Mouse (Mus musculus) kidney, adult 8-10 months (tissue): ENCODE measurements around the gene Tekt2.
A peak's percentile ranks its signal among the peaks of the same experiment; 100 is the strongest.

Experiments used
- DNase-seq, 2 experiments: peaks; one replicate each; pipeline ENCODE4 v3.0.0; 2022

Gene Tekt2

DNA sequence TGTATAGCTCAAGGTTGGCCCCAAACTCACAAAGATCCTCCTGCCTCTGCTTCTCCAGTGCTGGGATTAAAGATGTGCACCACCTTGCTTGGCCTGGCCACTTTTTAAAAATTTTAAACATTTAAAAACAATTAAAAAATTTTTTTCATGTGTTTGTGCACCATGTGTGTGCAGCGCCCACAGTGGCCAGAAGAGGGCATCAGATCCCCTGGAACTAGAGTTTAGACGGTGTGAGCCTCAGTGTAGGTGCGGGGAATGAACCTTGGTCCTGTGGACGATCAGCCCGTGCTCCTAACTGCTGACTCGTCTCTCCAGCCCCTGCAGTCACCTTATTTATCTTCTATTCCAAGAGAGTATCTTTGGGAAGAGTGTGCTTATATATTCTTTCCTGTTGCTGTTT, 19.4 kb downstream of the Tekt2 start:
- no peak for DNase-seq

DNA sequence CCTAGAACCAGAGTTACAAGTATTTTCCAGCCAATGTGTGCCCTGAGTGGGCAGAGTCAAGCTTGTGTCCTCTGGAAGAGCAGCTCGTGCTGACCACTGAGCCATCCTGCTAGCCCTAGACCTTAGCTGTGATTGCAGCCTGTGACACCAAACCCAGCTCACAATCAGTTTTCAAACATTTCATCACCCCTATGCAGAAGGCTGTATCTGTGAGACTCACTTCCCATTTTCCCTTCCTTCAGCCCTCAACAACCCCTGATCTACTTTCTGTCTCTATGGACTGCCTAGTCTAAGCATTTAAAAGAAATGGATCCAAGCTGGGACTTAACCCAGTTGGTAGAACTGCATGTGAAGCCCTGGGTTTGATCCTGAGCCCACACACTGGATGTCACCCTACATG, 20.1 kb downstream of the Tekt2 start:
- DNase-seq, result no peak

DNA sequence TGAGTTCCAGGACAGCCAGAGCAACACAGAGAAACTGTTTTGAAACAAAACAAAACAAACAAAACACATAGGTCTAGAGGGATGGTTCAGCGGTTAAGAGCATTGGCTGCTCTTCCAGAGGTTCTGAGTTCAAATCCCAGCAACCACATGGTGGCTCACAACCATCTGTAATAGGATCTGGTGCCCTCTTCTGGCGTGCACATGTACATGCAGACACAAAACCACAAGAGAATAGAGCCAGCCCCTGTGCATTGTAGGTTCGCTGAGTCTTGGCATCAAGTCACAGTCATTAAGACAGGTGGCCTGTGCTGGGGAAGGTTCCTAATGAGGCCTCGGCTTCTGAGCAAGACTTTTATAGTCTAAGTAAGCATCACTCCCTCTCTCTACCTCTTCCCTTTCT, 21.6 kb downstream of the Tekt2 start:
- no peak for DNase-seq

DNA sequence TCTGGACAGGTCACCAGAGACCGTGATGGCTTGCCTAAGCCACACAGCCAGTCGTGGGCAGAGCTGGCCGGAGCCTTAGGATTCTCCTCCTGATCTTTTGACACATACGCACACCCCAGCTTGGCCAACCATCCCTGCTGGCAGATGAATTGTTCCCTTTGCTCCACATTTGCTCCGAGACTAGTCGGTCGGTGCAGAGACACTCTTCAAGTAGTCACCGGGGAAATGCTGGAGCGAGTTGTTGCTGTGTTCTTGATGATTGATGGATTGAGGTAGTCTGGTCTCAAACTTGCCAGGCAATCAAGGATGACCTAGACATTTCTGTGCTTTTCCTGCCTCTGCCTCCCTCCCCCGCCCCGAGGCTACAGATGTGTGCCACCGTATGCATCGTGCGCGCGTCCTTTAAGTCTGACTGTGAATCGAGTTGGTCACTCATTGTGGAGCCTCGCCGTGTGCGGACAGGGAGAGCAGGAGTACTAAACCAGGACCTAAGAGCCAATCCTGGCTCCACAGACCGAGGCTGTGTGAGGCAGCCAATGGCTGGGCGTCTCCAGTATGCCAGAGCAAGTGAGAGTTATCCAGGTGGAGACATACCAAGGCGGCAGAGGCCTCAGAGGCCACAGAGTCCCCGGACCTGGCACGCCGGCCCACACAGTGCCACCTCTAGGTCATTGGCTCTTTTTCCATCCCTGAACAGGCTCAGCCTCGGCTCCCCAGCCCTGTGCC, 23.7 kb downstream of the Tekt2 start:
- DNase-seq, result no peak

DNA sequence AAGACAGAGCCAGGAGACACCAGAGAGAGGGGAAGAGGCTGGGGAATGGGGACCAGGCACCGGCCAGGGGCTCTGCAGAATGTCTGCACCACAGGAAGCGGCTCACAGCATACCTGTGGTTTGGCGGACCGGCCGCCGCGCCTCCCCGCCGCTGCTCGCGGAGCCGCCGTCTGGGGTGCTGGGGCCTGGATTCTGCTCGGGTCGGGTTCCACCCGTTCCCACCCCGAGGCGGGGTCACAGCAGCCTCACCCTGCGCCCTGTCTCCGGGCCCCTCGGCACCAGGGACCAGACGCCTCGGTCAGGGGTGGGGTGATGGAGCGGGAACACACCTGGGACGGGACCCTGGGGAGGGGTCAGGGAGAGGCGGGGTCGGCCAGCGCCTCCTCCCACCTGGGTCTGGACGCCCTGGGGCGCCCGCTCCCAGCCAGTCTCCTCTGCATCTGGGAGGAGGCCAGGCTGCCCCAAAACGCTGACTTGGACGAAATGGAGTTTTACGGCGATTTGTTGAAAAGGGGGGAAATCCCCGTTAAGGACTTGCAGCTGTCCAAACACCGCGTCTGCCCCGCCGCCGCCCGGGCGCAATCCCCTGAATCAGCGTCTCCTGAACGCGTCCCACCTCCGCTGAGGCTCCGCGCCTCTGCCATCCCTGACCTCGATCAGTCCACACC, 24.4 kb downstream of the Tekt2 start:
- no peak for DNase-seq

DNA sequence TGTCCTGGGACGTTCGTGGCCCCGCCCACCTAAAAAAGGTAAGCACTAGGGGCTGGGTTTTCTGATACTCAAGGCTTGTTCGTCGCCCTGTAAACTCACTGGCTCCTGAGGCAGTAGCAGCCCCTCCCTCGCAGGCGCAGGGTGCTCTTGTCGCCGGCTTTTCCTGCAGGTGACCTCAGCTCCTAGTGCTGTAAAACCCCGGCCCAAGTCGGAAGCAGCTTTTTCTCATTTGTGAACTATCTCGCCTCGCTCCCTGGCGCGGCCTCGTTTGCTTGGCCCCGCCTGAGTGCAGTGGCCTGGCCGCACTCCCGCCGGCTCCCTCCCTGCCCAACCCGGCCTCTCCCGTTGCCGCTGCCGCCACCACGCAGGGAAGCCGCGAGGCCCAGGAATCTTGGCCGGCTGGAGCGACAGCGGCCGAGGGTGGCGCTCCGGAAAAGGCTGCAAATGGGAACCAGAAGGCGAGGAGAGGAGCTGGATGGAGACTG, 28.8 kb downstream of the Tekt2 start:
- DNase-seq, result peak in 1 of 2 experiments; percentile 43

DNA sequence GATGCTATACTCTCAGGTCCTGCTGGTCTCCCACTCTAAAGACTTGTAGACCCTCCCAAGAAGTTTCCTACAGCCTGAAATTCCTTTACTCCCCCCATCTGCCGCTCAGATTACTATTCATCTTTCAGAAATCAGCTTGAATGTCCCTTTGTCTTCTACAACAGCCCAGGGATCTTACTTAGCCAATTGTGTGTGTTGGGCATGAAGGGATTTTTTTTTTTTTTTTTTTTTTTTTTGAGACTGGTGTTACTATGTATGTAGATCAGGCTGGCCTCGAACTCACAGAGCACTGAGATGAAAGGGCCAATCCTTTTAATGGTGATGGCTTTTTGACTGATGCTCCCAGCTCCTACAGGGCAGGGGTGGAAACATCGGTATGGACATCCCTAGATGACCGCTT, 29.6 kb downstream of the Tekt2 start:
- DNase-seq, result no peak

DNA sequence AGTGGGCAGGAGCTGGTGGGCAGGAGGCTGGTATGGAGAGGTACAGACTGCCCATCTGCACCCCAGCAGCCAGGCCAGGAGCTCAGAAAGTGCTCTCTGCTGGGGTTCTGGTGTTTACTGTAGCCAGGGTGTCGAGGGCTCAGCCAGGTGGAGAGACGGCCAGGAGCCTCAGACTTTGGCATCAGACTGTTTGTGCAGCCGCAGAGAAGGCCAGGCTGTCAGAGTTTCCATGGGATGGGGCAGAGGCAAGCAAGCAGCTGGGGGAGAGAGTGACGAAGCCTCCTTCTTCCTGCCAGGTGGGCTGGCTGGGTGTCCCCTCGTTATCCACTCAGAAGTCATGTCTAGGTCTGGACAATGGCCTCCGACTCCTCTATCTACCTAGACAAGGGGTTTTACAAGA, 30.3 kb downstream of the Tekt2 start:
- no peak for DNase-seq

DNA sequence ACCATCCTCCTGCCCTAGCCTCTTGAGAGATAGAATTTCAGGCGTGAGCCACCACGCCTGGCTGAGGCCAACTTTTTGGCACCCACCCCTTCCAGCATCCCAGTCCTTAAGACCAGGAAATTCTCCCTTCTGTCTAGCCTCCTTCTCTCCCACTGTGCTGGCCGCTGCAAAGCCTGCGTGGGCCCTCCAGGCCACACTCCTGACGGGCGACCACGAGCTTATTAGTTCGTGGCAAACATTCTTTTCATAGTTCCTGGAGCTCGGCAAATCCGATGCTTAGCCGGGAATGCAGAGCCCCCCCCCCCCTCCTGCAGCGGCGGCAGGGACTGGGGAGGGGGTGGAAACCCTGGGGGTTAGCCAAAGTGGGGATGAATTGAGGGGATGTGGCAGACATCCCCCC, 34.3 kb downstream of the Tekt2 start:
- DNase-seq, result no peak

DNA sequence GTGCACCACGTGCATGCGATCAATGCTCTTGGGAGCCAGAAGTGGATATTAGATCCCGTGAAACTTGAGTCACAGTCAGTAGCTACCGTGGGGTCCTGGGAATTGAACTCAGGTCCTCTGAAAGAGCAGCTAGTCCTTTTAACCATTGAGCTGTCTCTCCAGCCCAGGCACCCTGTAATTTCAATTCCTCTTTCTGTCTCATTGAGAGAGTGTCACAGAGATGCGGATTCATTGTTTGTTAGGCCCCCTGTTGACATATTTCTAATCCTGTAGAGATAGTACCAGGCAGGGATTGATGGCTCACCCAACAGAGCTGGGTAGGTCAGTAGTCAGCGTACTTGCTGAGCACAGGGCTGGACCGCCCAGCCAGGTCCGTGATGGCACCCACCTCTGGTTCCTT, 35.2 kb downstream of the Tekt2 start:
- no peak for DNase-seq

DNA sequence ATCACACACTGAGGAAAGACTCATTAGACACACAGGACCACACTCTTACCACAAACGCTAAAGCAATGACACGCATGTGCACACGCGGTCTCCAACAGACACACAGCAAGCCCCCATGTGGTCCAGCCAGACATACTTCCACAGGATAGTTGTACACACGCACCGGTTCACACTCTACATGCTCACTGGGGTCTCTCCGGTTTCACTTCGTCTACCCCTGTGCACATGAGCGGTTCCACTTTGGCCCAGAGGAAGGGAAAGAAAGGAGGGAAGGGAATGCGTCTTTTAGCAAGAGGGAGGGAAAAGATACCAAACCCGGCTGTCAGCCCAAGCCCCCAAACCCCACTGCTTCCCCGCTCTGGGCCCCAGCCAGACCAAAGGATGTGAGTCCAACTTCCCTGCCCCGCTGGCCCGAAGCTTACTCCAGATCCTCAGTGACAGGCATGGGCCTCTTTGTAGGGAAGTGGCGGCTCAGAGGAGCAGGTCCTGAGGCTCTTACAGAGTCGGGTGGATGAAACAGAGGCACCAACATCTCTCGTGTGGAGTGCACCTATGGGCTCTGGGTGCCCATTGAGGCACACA, 37.3 kb downstream of the Tekt2 start:
- DNase-seq, result no peak

DNA sequence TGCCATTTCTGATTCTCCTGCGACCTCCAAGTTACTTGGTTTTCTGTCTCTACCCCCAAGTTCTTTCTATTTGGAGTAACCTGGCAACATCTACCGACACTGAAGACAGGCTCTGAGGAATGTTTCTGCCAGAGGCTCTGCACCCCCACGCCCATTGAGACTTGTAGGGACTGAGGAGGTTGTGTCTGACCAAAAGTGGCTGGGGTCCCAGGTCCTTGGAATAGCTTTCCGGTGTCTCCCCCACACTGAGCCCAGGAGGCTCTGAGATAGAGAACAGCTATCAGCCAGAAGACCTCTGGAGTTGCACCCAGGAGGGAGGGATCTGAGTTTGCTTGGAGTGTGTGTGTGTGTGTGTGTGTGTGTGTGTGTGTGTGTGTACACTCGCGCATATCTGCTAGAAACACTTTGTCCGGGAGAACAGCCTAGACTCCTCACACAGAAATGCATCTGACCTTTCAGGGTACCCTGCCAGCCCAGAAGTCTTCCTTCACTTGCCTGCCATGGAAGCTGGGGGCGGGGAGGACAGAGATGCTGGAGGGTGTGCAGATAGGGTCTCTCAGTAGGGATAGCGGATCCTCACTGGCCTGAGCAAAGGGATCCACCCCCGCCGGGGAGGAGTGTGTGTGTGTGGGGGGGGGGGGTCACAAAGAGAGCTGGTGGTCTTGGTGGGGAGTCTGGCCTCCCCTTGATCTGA, 38.0 kb downstream of the Tekt2 start:
- no peak for DNase-seq

DNA sequence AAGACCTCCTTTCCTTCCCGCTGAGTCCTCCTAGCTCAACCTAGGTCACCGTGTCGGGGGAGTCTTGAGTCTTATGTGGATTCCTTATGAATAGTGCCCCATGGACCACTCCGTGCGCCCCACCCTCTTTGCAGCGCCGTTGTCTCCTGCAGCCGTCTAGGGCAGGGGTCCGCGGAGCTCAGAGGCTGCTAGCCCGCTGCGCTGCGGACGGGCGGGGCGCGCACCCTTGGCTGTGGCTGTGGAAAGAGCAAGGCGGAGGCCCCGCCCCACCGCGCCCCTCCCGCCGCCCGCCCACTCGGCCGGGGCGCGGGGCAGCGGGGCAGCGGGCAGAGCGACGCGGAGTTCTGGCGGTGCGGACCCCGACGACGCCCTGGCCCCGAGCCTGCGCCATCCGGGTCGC, 39.0 kb downstream of the Tekt2 start, which contains the start of gene Col8a2:
Col8a2 (plus strand) TSS at position 302 of the 400 bp plus-strand sequence.
- no peak for DNase-seq

DNA sequence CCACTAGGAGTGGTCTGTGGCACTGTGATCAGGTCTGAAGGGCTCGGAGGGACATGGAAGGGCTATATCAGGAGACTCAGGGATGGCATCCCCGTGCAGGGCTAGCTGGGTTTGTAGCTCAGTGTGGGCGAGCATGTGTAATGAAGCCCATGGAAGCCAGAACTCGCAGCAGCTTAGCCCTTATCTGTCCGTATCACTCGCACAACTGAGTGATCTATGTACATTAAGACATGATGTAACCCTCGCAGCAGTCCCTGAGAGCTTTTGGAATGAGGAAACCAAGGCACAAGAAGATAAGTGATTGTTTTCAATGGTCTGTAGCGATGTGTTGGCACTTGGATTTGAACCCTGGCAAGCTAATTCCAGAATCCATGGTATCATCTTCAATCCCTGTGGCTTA, 41.9 kb downstream of the Tekt2 start:
- no peak for DNase-seq

DNA sequence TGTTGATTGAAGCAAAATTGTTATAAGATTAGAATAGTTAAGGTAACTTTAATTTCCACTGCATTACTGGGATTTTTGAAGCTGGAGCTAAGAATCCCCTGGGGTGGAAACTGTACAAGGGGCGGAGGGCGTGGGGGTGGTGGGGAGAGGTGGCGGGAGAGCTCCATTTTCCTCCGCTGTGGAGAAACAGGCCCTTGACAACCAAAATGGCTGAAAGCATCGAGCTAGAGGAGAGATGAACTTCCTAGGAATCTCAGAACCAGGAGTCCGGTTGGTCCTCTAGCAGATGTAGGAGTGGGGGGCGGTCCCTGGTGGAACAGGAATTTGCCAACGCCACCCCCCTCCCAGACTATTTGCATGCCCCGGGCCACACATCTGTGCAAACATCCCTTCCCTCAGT, 43.8 kb downstream of the Tekt2 start:
- DNase-seq, result no peak

DNA sequence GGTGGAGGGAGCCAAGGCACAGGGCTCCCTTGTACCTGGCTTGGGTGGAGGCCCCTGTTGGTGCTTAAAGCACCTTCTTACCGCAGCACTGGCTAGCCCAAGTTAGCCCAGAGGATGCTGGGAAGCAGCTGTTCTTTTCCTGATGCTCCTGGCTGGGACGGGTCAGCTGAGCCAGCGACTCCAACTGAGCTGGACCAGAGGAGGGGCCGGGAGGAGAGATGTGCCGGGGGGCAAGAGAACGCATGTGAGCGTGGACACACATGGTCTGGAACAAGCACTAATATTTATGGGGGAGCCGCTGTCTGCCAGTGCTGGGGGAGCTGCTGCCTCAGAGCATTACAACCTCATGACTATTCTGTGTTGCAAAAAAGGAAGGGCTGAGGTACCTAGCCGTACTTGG, 46.5 kb downstream of the Tekt2 start:
- DNase-seq, result no peak

DNA sequence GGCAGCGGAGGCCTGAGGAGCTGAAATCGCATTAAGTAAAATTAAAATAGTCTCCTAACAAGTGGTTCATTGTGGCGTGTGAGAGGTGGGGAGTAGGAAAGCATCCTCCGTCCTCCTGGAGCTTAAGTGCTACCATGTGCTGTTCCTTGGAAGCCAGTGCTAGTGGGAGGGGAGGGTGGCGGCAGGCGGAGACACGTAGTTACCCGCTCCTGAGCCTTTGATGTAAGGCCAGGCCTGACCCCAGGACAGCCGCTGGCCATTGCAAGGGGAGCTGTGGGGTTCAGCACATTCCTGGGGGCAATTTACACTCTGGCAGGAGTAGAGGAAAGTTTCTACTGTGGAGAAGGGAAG, 46.9 kb downstream of the Tekt2 start:
- no peak for DNase-seq

DNA sequence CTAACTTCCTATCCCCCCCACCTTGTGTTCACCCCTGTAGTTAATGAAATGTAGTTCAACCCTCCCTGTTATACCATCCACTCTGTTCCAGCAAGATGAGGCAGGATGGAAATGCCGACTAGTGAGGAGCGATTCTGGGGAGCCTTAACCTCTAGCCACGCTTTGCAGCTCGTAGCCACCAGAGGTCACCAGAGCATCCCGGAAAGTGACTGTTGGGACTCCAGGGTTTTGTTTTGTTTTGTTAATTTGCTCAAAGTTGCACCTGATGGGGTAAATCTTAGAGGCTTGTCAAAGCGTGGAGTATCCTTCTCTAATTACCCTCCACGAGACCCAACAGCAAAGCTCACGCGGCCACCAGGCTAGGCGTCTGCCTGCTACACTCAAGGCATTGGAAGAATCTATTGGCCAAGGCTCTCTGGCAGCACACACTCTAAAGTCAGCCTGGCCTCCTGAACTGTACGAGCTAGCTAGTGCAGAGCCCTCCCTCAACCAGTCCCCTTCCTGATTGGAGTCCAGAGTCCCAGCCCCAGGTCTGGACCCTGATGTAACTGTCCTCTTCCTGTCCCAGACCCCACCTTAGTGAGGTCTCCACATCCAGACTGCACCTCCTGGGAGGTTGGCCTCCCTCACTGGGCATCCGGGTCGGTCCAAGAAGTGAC, 47.5 kb downstream of the Tekt2 start:
- DNase-seq, result peak in 1 of 2 experiments; percentile 54

DNA sequence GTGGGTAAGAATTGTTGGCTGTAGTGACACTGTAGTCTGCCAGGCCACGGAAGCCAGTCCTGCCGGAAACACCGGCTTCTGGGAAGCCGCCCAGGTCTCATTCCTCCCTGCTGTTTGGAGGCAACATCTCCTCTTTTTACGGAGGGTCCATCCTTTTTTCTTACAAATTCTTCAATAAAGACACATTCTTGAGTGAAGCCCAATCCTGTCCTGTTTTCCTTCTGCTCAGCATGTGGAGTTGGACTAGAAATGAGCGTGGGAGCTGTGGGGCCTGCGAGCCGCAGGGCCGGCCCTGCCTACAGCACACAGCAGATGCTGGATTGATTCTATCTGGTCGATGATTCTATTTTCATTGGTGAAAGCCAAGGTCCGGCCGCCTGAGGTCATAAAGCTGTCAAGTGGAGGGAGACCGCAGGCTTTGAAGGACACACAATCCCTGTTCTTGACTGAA, 49.8 kb downstream of the Tekt2 start:
- DNase-seq, result no peak

DNA sequence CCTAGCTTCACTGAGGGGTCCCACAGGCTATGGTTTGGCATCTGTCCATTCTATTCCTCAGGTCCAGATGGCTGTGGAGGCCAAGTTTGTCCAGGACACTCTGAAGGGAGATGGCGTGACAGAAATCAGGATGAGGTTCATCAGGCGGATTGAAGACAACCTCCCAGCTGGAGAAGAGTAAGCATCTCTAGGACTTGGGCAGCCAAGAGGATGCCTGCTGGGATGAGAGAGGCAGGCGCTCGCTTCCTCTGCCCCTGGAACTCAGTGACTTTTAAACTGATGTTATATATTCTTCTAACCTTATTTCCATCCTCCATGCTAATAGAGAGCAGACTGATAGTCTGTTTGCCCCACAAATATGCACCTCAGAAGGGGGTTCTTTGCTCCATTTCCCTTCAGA, 50.4 kb downstream of the Tekt2 start:
- DNase-seq, result no peak

DNA sequence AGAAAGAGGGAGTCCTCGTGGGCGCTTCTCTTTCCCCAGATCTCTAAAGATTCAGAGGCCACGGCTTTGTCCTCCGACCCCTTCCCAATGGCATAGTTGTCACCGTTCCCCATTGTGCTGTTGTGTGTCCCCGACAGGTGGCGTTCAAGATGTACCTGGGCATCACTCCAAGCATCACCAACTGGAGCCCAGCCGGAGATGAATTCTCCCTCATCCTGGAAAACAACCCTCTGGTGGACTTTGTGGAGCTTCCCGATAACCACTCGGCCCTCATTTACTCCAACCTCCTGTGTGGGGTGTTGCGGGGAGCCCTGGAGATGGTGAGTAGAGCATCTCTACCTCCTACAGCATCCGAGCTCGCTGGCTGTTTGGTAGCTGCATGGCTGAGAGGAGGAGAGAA, 51.7 kb downstream of the Tekt2 start:
- DNase-seq, result no peak
